In genomic region chr5:104460456-104460838, GRCm38 (mm10) we compare ENCODE assay signal across 10 mouse cellular contexts. TPM values are rescaled to one million over a fixed set of nuclear protein-coding genes. Genes with fewer than 3 reads are reported as not detected.
DNase-seq lines count a peak whose midpoint lies in the region; ATAC-seq and TF ChIP-seq lines count a peak whose summit lies in the region.
"Had no signal": no experiment of that assay in that cellular context is flagged by ENCODE, and none has a peak within 500 bp of the region (broad histone marks: within the 10 kb centered on the region; RNA-seq: fewer than 3 reads in every experiment).

No protein-coding gene starts in this region.

- peak; percentile 11; the same call in 1 of the 2 replicates for ATAC-seq in megakaryocyte progenitor cell, adult 5-6 weeks (replicated peaks; ENCODE audit: poor library complexity)

- TF ChIP-seq CTCF in heart, adult 2 months (IDR thresholded peaks at IDR 0.05): no peak
- TF ChIP-seq CTCF in bone marrow macrophage, adult 2 months (IDR thresholded peaks at IDR 0.05; ENCODE audit: low read depth, low read length): no peak

- WGBS in heart, adult 2 months: 17% methylated on average over 3 of the region's 3 CpGs

- H3K4me3 ChIP-seq in heart, adult 2 months: peak overlapping the region; percentile 87
- H3K4me3 ChIP-seq in bone marrow macrophage, adult 2 months (ENCODE audit: insufficient read depth, low read length): peak overlapping the region; percentile 99

- DNase-seq in heart, adult 2 months: no peak
- DNase-seq in heart, adult 11 months: no peak
- peak; percentile 20 for DNase-seq in heart, postnatal 4 days
- no peak for DNase-seq in layer of hippocampus, postnatal 14 days (ENCODE audit: low spot score in 2 of 2)
- no peak for DNase-seq in cerebellum, adult 18-20 months
- DNase-seq in testis, postnatal 14 days (ENCODE audit: low spot score): no peak

- peak overlapping the region; percentile 89 for H3K27ac ChIP-seq in heart, adult 2 months
- H3K27ac ChIP-seq in bone marrow macrophage, adult 2 months (ENCODE audit: insufficient read depth, low read depth, low read length): no peak overlapping the region

- H3K27me3 ChIP-seq in heart, adult 2 months (ENCODE audit: control insufficient read depth, insufficient read depth, low read length): no peaks in the 10 kb centered on the region
- H3K27me3 ChIP-seq: CH12.LX had no signal

- H3K9ac ChIP-seq in heart, adult 2 months (ENCODE audit: low read depth, low read length): no peak overlapping the region; the same call in 1 of the 2 replicates

- H3K79me2 ChIP-seq in heart, adult 2 months (replicated peaks; ENCODE audit: control insufficient read depth, insufficient read depth, low read length): peaks cover 2% of the 10 kb centered on the region; the same call in 1 of the 2 replicates

- intact Hi-C loops in heart, adult 2 months (cut with DNase I): loop anchor here (10.0 kb wide), 1 partner anchor 546 kb away; the partner anchor contains the start of gene Klhl8

- no peak for TF ChIP-seq EP300 in heart, adult 2 months (IDR thresholded peaks at IDR 0.05; ENCODE audit: insufficient read depth, low read depth, low read length)

- peaks cover 5% of the 10 kb centered on the region for H3K4me1 ChIP-seq in heart, adult 2 months (ENCODE audit: control insufficient read depth, insufficient read depth, low read length)
- peaks cover 9% of the 10 kb centered on the region for H3K4me1 ChIP-seq in bone marrow macrophage, adult 2 months (ENCODE audit: control insufficient read depth, insufficient read depth, low read length)

- TF ChIP-seq POLR2A in heart, adult 2 months (IDR thresholded peaks at IDR 0.05; ENCODE audit: insufficient read depth, low read depth, low read length): no peak
- TF ChIP-seq POLR2A in bone marrow macrophage, adult 2 months (IDR thresholded peaks at IDR 0.05; ENCODE audit: borderline replicate concordance, low read depth, low read length): no peak

- peaks cover 12% of the 10 kb centered on the region for H3K36me3 ChIP-seq in heart, adult 2 months (ENCODE audit: control insufficient read depth, insufficient read depth, low read length)

RNA-seq across cellular contexts. Expression of gene Pkd2, which starts 1.2 kb away (rescaled TPM):
- total RNA-seq in heart, adult 2 months (2021): 10 to 100 TPM; 21.0 to 21.1 TPM
- 12.0 and 21.8 TPM in 2 replicates for polyA plus RNA-seq in heart, adult 2 months (2012; rRNA removed)
- 17.8 and 20.7 TPM in 2 replicates for polyA plus RNA-seq in bone marrow macrophage, adult 2 months (2012; ENCODE audit: insufficient read depth, insufficient read length, missing spikeins)
- 10 to 100 TPM; 33.3 to 34.2 TPM for total RNA-seq in heart, postnatal 4 days (2021)
- 2.3 and 2.4 TPM in 2 replicates for total RNA-seq in megakaryocyte progenitor cell, adult 5-6 weeks (2015)
- 2.0 and 3.8 TPM in 2 replicates for total RNA-seq in megakaryocyte progenitor cell, adult 5-6 weeks (2017)
- total RNA-seq in layer of hippocampus, postnatal 14 days (2021): 10 to 100 TPM; 30.7 to 31.0 TPM
- total RNA-seq: CH12.LX had no signal
- polyA plus RNA-seq: erythroblast, embryonic 14.5 days had no signal

RNA-seq across cellular contexts. Expression of gene Spp1, which starts 25.5 kb away (rescaled TPM):
- total RNA-seq in heart, adult 2 months (2021): under 1 TPM; 0.36 to 0.39 TPM
- 1.7 and 2.1 TPM in 2 replicates for polyA plus RNA-seq in heart, adult 2 months (2012; rRNA removed)
- polyA plus RNA-seq in bone marrow macrophage, adult 2 months (2012; ENCODE audit: insufficient read depth, insufficient read length, missing spikeins): 514 and 522 TPM in 2 replicates
- total RNA-seq in heart, postnatal 4 days (2021): under 1 TPM; 0.45 to 0.61 TPM
- total RNA-seq in megakaryocyte progenitor cell, adult 5-6 weeks (2015): 9.5 and 10.5 TPM in 2 replicates
- 4.7 and 5.9 TPM in 2 replicates for total RNA-seq in megakaryocyte progenitor cell, adult 5-6 weeks (2017)
- 1 to 10 TPM; 1.8 to 2.4 TPM for total RNA-seq in layer of hippocampus, postnatal 14 days (2021)
- polyA plus RNA-seq: erythroblast, embryonic 14.5 days had no signal

RNA-seq across cellular contexts. Expression of gene BC005561, which starts 47.7 kb away (rescaled TPM):
- 1 to 10 TPM; 3.9 to 4.0 TPM for total RNA-seq in heart, adult 2 months (2021)
- polyA plus RNA-seq in heart, adult 2 months (2012; rRNA removed): 0.61 and 1.3 TPM in 2 replicates
- 3.7 and 3.9 TPM in 2 replicates for polyA plus RNA-seq in bone marrow macrophage, adult 2 months (2012; ENCODE audit: insufficient read depth, insufficient read length, missing spikeins)
- 1 to 10 TPM; 8.1 to 8.2 TPM for total RNA-seq in heart, postnatal 4 days (2021)
- total RNA-seq in megakaryocyte progenitor cell, adult 5-6 weeks (2015): 11.3 and 17.8 TPM in 2 replicates
- 10.7 and 14.6 TPM in 2 replicates for total RNA-seq in megakaryocyte progenitor cell, adult 5-6 weeks (2017)
- 10 to 100 TPM; 13.3 to 15.3 TPM for total RNA-seq in layer of hippocampus, postnatal 14 days (2021)

Comparison
In these comparisons a context has a peak if more than half of its experiments do, and no peak if none do; other contexts are left out.
1. RNA of gene Pkd2, which starts 1.2 kb away (total RNA-seq): 33.3 to 34.2 TPM in heart, postnatal 4 days, 30.7 to 31.0 TPM in layer of hippocampus, postnatal 14 days and 21.0 to 21.1 TPM in heart, adult 2 months; 2.0 to 3.8 TPM in megakaryocyte progenitor cell, adult 5-6 weeks; every median in the first group is over 4 times any median in the second.